ENCODE assay signal across 8 mouse cellular contexts in genomic region chr8:61387501-61387963, GRCm38 (mm10).
DNase-seq lines count a peak whose midpoint lies in the region; ATAC-seq and TF ChIP-seq lines count a peak whose summit lies in the region.

No protein-coding gene starts in this region.

- H3K36me3 ChIP-seq in heart, embryonic 12.5 days: peaks cover 13% of the 10 kb centered on the region
- H3K36me3 ChIP-seq in hindbrain, embryonic 13.5 days: peaks cover 13% of the 10 kb centered on the region
- peaks cover 3% of the 10 kb centered on the region; the same call in 1 of the 2 replicates for H3K36me3 ChIP-seq in midbrain, embryonic 11.5 days (ENCODE audit: control insufficient read depth, insufficient read depth, low read length)

- H3K27ac ChIP-seq in heart, embryonic 12.5 days (ENCODE audit: poor library complexity, severe bottlenecking): no peak overlapping the region
- peak overlapping the region; percentile 73 for H3K27ac ChIP-seq in hindbrain, embryonic 13.5 days
- H3K27ac ChIP-seq in midbrain, embryonic 11.5 days (ENCODE audit: low read depth, low read length): peak overlapping the region; percentile 92

- no peak overlapping the region for H3K4me3 ChIP-seq in heart, embryonic 12.5 days
- no peak overlapping the region for H3K4me3 ChIP-seq in hindbrain, embryonic 13.5 days
- no peak overlapping the region for H3K4me3 ChIP-seq in midbrain, embryonic 11.5 days (ENCODE audit: low read depth, low read length)

- H3K9me3 ChIP-seq in heart, embryonic 12.5 days (replicated peaks): no peaks in the 10 kb centered on the region
- no peaks in the 10 kb centered on the region for H3K9me3 ChIP-seq in hindbrain, embryonic 13.5 days
- no peaks in the 10 kb centered on the region for H3K9me3 ChIP-seq in midbrain, embryonic 11.5 days (ENCODE audit: control insufficient read depth, low read length)

- 32% methylated on average over 6 of the region's 6 CpGs for WGBS in heart, embryonic 12.5 days
- 19% methylated on average over 6 of the region's 6 CpGs for WGBS in hindbrain, embryonic 13.5 days
- WGBS in midbrain, embryonic 11.5 days: 35% methylated on average over 6 of the region's 6 CpGs

- no peak for TF ChIP-seq POLR2A in brain, embryonic 14.5 days (IDR thresholded peaks at IDR 0.05; ENCODE audit: borderline replicate concordance, extremely low read depth, insufficient read depth, insufficient read length, poor library complexity, severe bottlenecking)

- H3K9ac ChIP-seq in heart, embryonic 12.5 days: no peak overlapping the region
- H3K9ac ChIP-seq in hindbrain, embryonic 13.5 days: 0 out of 2 replicates have a peak overlapping the region, but pooled peaks have one; percentile 9
- peak overlapping the region; percentile 37 for H3K9ac ChIP-seq in midbrain, embryonic 11.5 days (ENCODE audit: low read length)

- H3K4me2 ChIP-seq in heart, embryonic 12.5 days: peak overlapping the region; percentile 49
- peak overlapping the region; percentile 6; the same call in 1 of the 2 replicates for H3K4me2 ChIP-seq in hindbrain, embryonic 13.5 days
- H3K4me2 ChIP-seq in midbrain, embryonic 11.5 days: no peak overlapping the region

- H3K4me1 ChIP-seq in heart, embryonic 12.5 days (replicated peaks): peaks cover 37% of the 10 kb centered on the region
- H3K4me1 ChIP-seq in hindbrain, embryonic 13.5 days (replicated peaks): peaks cover 46% of the 10 kb centered on the region
- peaks cover 35% of the 10 kb centered on the region for H3K4me1 ChIP-seq in midbrain, embryonic 11.5 days (ENCODE audit: control insufficient read depth, insufficient read depth, low read length)

- no peak for TF ChIP-seq CTCF in brain, embryonic 14.5 days (IDR thresholded peaks at IDR 0.05; ENCODE audit: borderline replicate concordance, extremely low read depth, insufficient read depth, insufficient read length)

- DNase-seq in heart, adult 18-20 months: no peak
- peak; percentile 86 for DNase-seq in brain, embryonic 14.5 days (ENCODE audit: low read depth)
- peak; percentile 95 for DNase-seq in midbrain, embryonic 11.5 days (ENCODE audit: low spot score, missing footprints)
- no peak for DNase-seq in gastrocnemius, adult 8-10 months (ENCODE audit: low spot score in 2 of 2)
- DNase-seq in frontal cortex, postnatal 10 days (ENCODE audit: low spot score in 2 of 2): no peak
- no peak for DNase-seq in frontal cortex, postnatal 14 days (ENCODE audit: low spot score in 2 of 2)

- ATAC-seq in heart, embryonic 12.5 days (ENCODE audit: insufficient number of reproducible peaks, low FRiP score): 0 out of 2 replicates have a peak, but pooled peaks have one; percentile 43
- peak; percentile 48 for ATAC-seq in hindbrain, embryonic 13.5 days (ENCODE audit: low FRiP score)
- peak; percentile 62 for ATAC-seq in midbrain, embryonic 11.5 days (ENCODE audit: low FRiP score)

- no peaks in the 10 kb centered on the region for H3K27me3 ChIP-seq in heart, embryonic 12.5 days (replicated peaks)
- H3K27me3 ChIP-seq in hindbrain, embryonic 13.5 days: no peaks in the 10 kb centered on the region
- H3K27me3 ChIP-seq in midbrain, embryonic 11.5 days (ENCODE audit: control insufficient read depth, insufficient read depth, low read length): no peaks in the 10 kb centered on the region

Comparison
In these comparisons a context has a peak if more than half of its experiments do, and no peak if none do; other contexts are left out.
1. DNase-seq: peak in brain, embryonic 14.5 days (single experiment) and midbrain, embryonic 11.5 days (single experiment); none in heart, adult 18-20 months (0 of 2), gastrocnemius, adult 8-10 months (0 of 2), frontal cortex, postnatal 10 days (0 of 2) and frontal cortex, postnatal 14 days (0 of 2).
2. Peak in every context shown above with its lines, with median percentiles within 50 percentile points of each other: ATAC-seq.